Mouse (Mus musculus) layer of hippocampus, postnatal 25 days (tissue): ENCODE results near the gene Zmynd8. TPM values are rescaled to one million over a fixed set of nuclear protein-coding genes. Genes with fewer than 3 reads are reported as not detected.

Source experiments
- DNase-seq, 2 experiments: peaks; one replicate each; pipeline ENCODE4 v3.0.0; 2022; ENCODE audit warnings: mixed read lengths in 2 of 2, low spot score in 1 of 2; ENCODE audit errors: extremely low spot score in 1 of 2
- microRNA-seq, 2 experiments: library from miRNA; unstranded; fragments of <30 nt; microRNA quantifications; one replicate each; pipeline ENCODE4 v1.2.0; 2021
- total RNA-seq, 2 experiments: library from RNA; stranded (reverse); gene quantifications; 2 replicates each; pipeline ENCODE4 v1.2.3; 2021

The Zmynd8 gene
- total RNA-seq, 2 experiments from 2014 or later = 140 to 173 TPM

GRCm38 (mm10) chr2:165778927-165779326 is 119.9 kb downstream of the Zmynd8 start:
- DNase-seq = peak; percentile 52 to 75

- no peak for DNase-seq
Measured at GRCm38 (mm10) chr2:165769375-165769948, 129.4 kb downstream of the Zmynd8 start.

GRCm38 (mm10) chr2:165768805-165769358 is 129.9 kb downstream of the Zmynd8 start:
- DNase-seq = no peak

GRCm38 (mm10) chr2:165759421-165759985 is 139.3 kb downstream of the Zmynd8 start:
- DNase-seq = no peak

- DNase-seq = no peak
Measured at GRCm38 (mm10) chr2:165758534-165758933, 140.3 kb downstream of the Zmynd8 start.

- no peak for DNase-seq
Measured at GRCm38 (mm10) chr2:165757799-165758198, 141.0 kb downstream of the Zmynd8 start.

GRCm38 (mm10) chr2:165752704-165753103 is 146.1 kb downstream of the Zmynd8 start:
- no peak for DNase-seq

- peak in 1 of 2 experiments; percentile 30 for DNase-seq
Measured at GRCm38 (mm10) chr2:165751068-165751467, 147.7 kb downstream of the Zmynd8 start.

- DNase-seq = no peak
Measured at GRCm38 (mm10) chr2:165748426-165748825, 150.4 kb downstream of the Zmynd8 start.

- DNase-seq = no peak
Measured at GRCm38 (mm10) chr2:165747975-165748374, 150.8 kb downstream of the Zmynd8 start.

GRCm38 (mm10) chr2:165745306-165746098 is 153.3 kb downstream of the Zmynd8 start:
- DNase-seq = no peak

- no peak for DNase-seq
Measured at GRCm38 (mm10) chr2:165742210-165742786, 156.5 kb downstream of the Zmynd8 start.

GRCm38 (mm10) chr2:165741526-165742050 is 157.2 kb downstream of the Zmynd8 start:
- DNase-seq = no peak

GRCm38 (mm10) chr2:165740982-165741381 is 157.8 kb downstream of the Zmynd8 start:
- DNase-seq = no peak

GRCm38 (mm10) chr2:165740381-165740780 is 158.4 kb downstream of the Zmynd8 start:
- no peak for DNase-seq

GRCm38 (mm10) chr2:165736297-165736696 is 162.5 kb downstream of the Zmynd8 start:
- no peak for DNase-seq

Small RNA genes lying within 50 kb of the gene (microRNA-seq; reads per million reads assigned to microRNA genes)
- 0 reads per million in 2 experiments for gene Gm22692

Other genes starting within 250 kb of the Zmynd8 start
- gene Ncoa3, start 93.6 kb upstream of the Zmynd8 start, total RNA-seq = 10 to 100 TPM; 29.7 to 34.3 TPM